ENCODE assay signal across 11 mouse cellular contexts in genomic region chr3:85442781-85443180, GRCm38 (mm10).
"Had no signal": no experiment of that assay in that cellular context is flagged by ENCODE, and none has a peak within 500 bp of the region (broad histone marks: within the 10 kb centered on the region; RNA-seq: fewer than 3 reads in every experiment).

No protein-coding gene starts in this region.

- DNase-seq: lung, adult 18-20 months; lung, embryonic 14.5 days; lung, postnatal 10 days; midbrain, embryonic 14.5 days; retina, postnatal 1 day; right cerebral cortex, postnatal 14 days; spleen, adult 18-20 months; thymus, adult 18-20 months; thymus, postnatal 14 days; thymus, postnatal 36 days had no signal

- ATAC-seq: midbrain, embryonic 16.5 days had no signal
